Mouse (Mus musculus): ENCODE measurements at regions not wholly inside any gene's neighbourhood (a gene's known extent, or its start where the extent isn't known, plus 50 kb on each side); places are given as distances from the start of the nearest gene placed in this dataset.

- no peak for DNase-seq (ENCODE audit: low spot score)
Measured at GRCm38 (mm10) chr10:60889792-60890191, 58.4 kb upstream of the Unc5b start.

DNA sequence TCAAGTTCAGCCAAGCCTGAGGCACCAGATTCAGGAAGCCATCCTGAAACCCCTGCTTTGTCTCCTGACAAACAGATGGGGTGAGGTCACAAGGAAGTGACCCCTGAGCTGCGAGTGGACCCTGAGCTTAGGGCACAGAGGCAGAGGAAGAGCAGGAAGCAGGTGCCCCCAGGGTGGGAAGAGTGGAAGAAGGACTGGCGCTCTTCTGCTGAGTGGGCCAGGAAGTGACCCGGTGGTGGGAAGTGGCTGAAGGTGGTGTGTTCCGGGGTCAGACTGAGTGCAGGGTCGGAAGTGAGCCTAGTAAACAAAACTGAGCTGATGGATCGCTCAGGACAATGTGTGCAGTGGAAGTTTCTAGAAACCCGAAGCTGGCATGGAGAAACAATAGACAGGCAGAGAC, 57.2 kb upstream of the Unc5b start:
- DNase-seq (ENCODE audit: low spot score), result no peak

DNA sequence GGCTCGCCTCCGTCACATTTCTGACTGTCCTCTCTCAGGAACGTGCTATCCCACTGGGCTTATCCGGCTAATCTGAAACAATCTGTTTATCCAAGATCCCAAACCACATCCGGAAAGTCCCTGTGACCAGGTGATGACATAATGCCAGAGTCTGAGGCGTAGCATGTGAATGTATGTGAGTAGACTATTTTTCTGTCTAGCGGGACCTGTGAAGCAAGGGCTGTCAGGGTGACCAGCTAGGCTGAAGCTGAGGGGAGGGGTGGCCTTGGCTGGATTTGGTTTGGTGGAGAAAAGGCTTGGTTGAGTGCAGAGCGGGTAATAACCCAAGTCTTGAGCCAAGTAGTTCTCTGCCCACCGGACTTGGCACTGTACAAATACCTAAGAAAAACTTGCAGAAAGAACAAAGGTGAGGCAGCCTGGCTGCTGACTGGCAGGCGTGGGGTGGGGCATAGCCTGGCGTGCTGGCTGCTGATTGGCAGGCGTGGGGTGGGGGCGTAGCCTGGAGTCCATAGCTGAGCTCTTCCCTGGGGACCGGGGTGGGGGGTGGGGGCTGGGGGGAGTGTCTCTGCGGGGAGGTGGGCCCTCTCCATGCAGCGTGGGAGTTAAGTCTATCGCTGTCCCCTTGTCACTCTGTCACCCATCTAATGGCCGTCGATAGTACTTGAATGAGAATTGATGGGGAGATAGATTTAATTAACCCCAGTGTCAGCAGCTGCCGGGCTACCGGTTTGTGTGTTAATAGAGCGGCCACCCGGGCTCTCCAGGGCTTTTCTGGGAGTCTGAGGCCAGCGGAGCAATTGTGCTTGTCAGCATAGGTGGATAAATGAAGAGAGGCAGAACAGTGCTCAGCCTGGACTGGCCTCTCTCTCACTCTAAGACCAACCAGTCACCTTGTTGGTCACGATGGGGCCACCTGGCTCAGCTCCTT, 54.2 kb upstream of the Unc5b start:
- DNase-seq (ENCODE audit: low spot score), result no peak

DNA sequence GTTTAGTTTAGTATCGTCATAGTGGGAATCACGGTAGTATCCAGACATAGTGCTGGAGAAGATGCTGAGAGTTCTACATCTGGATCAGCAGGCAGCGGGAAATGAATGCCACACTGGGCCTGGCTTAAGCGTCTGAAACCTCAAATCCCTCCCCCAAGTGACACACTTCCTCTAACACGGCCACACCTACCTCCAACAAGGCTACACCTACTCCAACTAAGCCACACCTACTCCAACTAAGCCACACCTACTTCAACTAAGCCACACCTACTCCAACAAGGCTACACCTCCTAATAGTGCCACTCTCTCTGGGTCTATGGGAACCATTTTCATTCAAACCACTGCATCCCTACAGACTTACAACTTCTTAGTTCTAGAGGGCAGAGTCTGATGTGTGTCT, 53.4 kb upstream of the Unc5b start:
- DNase-seq (ENCODE audit: low spot score), result no peak

All from urinary bladder, postnatal 25 days (tissue).